Mouse (Mus musculus) liver, adult 10 weeks (tissue): Measurements from ENCODE around the gene Lrig3. TPM values are rescaled to one million over a fixed set of nuclear protein-coding genes. Genes with fewer than 3 reads are reported as not detected.

Experiments
- polyA plus RNA-seq: library from polyadenylated mRNA; stranded (reverse); fragments of 350-450 nt; fragmentation: Illumina TruSeq; extraction: RNeasy Lipid Tissue Mini Kit (QIAGEN cat#74804); gene quantifications from one replicate; pipeline ENCODE4 v1.2.3, GENCODE M21; 2014; ENCODE audit warnings: low read depth, low replicate concordance

The Lrig3 gene
- 5.9 TPM for polyA plus RNA-seq

GRCm38 (mm10) chr10:125965968-125966480, at the start of gene Lrig3:
TSS of gene Lrig3 (plus strand) at chr10:125966168.

